Mouse (Mus musculus) T-cell, adult 66 days (primary cell): ENCODE measurements around the gene Ccdc9. TPM values are rescaled to one million over a fixed set of nuclear protein-coding genes. Genes with fewer than 3 reads are reported as not detected.

Source experiments
- total RNA-seq, 2 experiments: library from RNA; stranded (reverse); gene quantifications; 3 replicates in 1 of 2; 4 replicates in 1 of 2; pipeline ENCODE4 v1.2.4; 2023

The Ccdc9 gene
- total RNA-seq, result 100 to 1,000 TPM; 233 to 246 TPM

DNA sequence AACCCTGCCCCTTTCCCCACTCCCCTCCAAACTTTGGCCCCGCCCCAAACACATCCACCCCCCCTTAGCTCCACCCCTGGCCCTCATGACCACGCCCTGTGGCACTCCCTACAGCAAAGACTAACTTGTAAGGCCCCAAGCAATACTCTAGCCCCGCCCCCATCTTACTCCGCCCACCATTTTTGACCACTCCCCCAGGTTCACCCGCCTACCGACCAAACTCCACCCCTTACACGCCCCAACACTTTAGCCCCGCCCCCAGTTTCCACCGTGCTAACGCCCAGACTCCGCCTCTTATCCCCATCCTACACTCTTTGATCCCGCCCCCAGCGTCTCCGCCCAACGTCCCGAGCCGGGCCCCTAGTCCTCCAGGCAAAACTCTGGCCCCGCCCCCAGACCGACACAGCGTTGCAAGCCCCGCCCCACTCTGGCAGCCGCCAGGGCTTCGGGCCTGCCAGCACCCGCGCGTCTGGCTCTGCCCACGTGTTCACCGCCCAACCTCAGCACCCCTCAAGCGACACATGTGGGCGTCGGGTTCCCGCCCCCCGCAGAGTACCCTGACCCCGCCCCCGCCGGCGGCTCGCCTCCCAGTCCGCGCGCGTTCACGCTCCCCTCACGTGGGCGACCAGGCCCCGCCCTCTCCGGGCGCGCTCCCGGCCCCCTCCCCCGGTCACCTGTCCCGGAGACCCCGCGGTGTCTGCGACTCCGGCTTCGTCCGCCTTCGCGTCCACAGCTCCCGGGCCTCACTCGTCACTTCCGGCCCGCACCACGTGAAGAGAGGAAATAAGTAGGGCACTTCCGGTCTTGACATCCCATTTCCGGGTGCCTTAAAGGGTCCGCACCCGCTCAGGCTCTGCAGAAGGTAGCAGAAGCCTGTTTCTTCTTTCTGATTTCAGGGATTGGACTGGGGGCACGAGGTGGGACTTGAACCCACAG is at the start of gene Ccdc9:
Ccdc9 (minus strand) TSS at position 770 of the 936 bp plus-strand sequence.

DNA sequence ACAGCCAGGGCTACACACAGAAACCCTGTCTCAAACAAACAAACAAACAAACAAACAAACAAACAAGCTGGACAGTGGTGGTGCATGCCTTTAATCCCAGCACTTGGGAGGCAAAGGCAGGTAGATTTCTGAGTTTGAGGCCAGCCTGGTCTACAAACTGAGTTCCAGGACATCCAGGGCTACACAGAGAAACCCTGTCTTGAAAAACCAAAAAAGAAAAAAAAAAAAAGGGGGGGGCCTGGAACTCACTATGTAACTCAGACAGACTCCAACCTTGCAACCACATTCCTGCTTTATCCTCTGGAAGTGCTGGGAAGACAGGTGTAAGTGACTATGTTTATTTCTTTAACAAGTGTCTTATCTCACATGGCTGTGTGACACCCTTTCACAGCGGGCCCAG is 21.5 kb upstream of the Ccdc9 start, which contains the start of gene Bbc3:
Bbc3 (plus strand) TSS at position 301 of the 400 bp plus-strand sequence.

DNA sequence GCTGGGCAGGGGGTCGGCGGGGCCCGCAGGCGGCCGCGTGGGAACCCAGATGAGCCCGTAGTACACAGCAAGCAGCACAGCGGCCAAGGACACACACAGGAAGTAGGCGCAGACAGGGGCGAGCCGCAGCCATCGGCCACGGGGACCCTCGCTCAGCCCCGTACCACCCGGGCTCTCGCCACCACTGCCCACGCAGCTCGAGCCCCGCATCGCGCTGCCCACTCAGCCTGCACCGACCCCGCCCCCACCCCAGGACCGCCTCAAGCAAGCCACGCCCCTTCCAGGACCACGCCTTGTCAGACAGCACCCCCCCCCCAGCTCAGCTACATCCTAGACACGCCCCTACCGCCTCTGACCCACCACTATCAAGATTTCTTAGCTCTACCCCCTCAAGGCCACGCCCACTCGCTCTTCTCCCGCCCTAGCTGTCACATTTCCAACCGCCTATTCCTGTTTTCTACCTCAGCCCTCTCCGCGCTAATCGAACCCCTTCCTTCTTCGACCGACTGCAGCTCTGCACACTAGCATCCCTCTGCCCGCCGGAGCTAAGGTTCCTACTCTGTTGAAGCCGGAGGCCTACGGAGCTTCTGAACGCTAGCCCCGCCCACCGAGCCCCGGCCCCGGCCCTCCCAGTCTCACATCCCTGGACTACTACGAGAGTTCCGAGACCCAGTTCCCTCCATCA is 13.4 kb downstream of the Ccdc9 start, which contains the start of gene Inafm1:
Inafm1 (minus strand) TSS at position 537 of the 685 bp plus-strand sequence.

GRCm38 (mm10) chr7:16259110-16259590 is 27.4 kb downstream of the Ccdc9 start, which contains the start of gene C5ar1:
C5ar1 (minus strand) TSS chr7:16259540.

DNA sequence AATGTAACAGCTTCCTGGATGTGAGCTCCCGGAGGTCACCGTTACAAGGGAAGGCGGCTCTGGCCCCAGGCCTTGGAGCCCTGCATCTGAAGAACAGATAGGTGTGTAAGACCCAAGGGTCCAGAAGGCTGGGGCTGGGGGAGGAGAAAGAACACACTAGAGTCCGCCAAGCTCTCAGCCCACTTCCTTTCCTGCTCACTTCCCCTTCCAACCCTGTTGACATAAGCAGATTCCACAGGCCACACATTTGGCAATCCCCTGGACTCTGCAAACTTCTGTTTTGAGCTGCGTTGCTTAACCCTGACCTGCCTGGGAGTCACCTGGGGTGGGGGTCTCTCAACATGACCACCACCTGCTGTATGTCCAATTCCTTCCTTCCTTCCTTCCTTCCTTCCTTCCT is 42.5 kb downstream of the Ccdc9 start, which contains the start of gene C5ar2:
C5ar2 (minus strand) TSS at position 88 of the 400 bp plus-strand sequence.

Other genes with a start within 250 kb of the Ccdc9 start
- 10 to 100 TPM; 63.1 to 69.6 TPM for gene Bicra, start 238.9 kb downstream of the Ccdc9 start, total RNA-seq
- not detected for gene Zfp541, start 225.0 kb downstream of the Ccdc9 start, total RNA-seq
- 100 to 1,000 TPM; 213 to 236 TPM for gene Napa, start 188.3 kb downstream of the Ccdc9 start, total RNA-seq
- gene Kptn, start 166.9 kb downstream of the Ccdc9 start, total RNA-seq, result 10 to 100 TPM; 41.3 to 44.7 TPM
- gene Slc8a2, start 157.0 kb downstream of the Ccdc9 start, total RNA-seq, result under 1 TPM; 0.09 TPM
- gene Meis3, start 111.7 kb downstream of the Ccdc9 start, total RNA-seq, result 10 to 100 TPM; 44.6 to 58.0 TPM
- 10 to 100 TPM; 28.8 to 32.0 TPM for gene Dhx34, start 64.8 kb downstream of the Ccdc9 start, total RNA-seq
- under 1 TPM; 0.26 to 0.47 TPM for gene C5ar2, start 42.6 kb downstream of the Ccdc9 start, total RNA-seq
- gene C5ar1, start 27.3 kb downstream of the Ccdc9 start, total RNA-seq, result under 1 TPM in 1 of 2 experiments, not detected in 1; 0.30 TPM
- 10 to 100 TPM; 23.9 to 31.5 TPM for gene Inafm1, start 13.2 kb downstream of the Ccdc9 start, total RNA-seq
- gene Bbc3, start 21.6 kb upstream of the Ccdc9 start, total RNA-seq, result 10 to 100 TPM; 29.4 to 34.5 TPM
- gene Sae1, start 101.0 kb upstream of the Ccdc9 start, total RNA-seq, result 10 to 100 TPM; 58.6 to 76.2 TPM
- 10 to 100 TPM; 80.5 to 80.9 TPM for gene Zc3h4, start 114.1 kb upstream of the Ccdc9 start, total RNA-seq
- gene Tmem160, start 166.0 kb upstream of the Ccdc9 start, total RNA-seq, result 10 to 100 TPM; 38.7 to 39.4 TPM
- gene Npas1, start 190.9 kb upstream of the Ccdc9 start, total RNA-seq, result not detected